Mouse (Mus musculus) lung, adult 2 months (tissue): ENCODE measurements at regions not wholly inside any gene's neighbourhood (a gene's known extent, or its start where the extent isn't known, plus 50 kb on each side); places are given as distances from the start of the nearest gene placed in this dataset.

Experiments
- CTCF ChIP-seq: fragments of 200-500 bp; IDR thresholded peaks from 2 replicates; pipeline ENCODE4 v1.5.1; 2011; ENCODE audit warnings: mild to moderate bottlenecking, low read length, control low read depth; ENCODE audit not compliant: insufficient read depth
- POLR2A ChIP-seq: fragments of 200-500 bp; IDR thresholded peaks from 2 replicates; pipeline ENCODE4 v1.6.1; 2011; ENCODE audit warnings: low read depth, mild to moderate bottlenecking, control low read depth, low read length, borderline replicate concordance; ENCODE audit errors: extremely low read depth

- TF ChIP-seq CTCF (no peak), POLR2A (no peak)
Measured at GRCm38 (mm10) chr12:79993821-79994571, 118.8 kb downstream of the Zfp36l1 start.
